Mouse (Mus musculus) yolk sac, embryonic 10.5 days (tissue): Measurements from ENCODE around the gene Ccdc28b.

Source experiments
- DNase-seq: peaks from one replicate; pipeline ENCODE4 v3.0.0-alpha.2; 2017; ENCODE audit warnings: low spot score

The Ccdc28b gene

DNA sequence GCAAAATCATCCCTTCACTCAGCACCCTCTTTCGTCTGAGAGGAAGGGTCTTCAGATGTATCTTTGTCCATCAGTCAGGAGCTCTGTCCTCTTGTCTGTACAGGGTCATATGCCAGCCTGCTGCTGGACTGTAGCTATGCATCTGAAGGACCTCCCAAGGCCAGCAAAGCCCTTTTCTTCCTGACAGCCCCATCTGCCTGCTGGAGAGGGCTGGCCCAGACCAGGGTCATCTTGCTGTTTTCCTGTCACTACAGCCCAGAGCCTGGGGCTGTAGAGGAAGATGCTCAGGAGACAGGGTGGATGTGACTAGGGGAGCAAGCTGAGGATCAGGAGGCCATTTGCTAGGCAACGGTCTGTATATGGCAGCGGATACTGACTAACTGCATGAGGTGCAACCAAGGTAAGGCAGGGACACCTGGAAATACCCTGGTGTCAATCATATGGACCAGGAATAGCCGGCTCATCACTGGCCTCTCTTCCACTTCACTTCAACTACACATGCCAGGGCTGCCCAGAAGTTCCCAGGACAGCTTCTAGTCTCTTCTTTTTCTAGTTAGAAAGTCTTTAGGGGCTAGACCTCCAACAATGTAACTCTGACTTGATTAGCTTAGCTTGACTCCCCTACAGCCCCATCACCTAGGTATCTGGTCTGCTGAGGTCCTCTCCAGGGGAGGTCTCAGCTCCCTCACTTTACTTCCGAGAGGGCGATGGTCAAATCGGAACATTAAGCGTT lies 778 bp downstream of the Ccdc28b start:
- no peak for DNase-seq

DNA sequence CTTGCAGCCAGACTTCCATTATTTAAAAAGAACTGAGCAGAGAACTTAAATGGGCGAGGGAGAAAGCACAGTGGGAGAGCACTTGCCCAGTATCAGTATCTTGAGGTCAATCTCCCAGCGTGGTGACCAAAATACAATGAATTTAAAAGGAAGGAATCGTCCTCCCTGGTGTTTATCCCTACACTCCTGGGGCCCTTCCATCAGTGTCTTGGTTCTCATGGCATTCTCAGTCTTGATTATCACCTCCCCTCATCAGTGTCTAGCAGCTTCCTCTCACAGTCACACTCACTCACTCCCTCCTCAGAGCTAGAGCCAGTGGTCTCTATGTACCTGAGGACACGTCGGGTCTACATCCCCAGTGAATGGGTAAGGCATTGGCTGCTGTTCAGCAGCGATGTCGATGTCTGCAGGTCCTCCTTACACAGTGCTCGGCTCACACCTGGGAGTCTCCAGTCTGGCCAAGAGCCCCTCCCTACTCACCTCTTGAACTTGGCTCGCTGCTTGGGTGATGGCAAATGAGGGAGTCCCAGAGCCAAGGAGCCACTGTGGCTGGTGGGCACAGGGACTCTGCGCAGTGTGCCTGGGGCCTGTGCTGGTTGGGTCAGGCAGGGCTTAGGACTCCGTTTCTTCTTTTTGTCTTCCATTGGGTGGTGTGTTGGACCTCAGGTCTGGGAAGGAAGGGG lies 1.5 kb downstream of the Ccdc28b start:
- DNase-seq = no peak

DNA sequence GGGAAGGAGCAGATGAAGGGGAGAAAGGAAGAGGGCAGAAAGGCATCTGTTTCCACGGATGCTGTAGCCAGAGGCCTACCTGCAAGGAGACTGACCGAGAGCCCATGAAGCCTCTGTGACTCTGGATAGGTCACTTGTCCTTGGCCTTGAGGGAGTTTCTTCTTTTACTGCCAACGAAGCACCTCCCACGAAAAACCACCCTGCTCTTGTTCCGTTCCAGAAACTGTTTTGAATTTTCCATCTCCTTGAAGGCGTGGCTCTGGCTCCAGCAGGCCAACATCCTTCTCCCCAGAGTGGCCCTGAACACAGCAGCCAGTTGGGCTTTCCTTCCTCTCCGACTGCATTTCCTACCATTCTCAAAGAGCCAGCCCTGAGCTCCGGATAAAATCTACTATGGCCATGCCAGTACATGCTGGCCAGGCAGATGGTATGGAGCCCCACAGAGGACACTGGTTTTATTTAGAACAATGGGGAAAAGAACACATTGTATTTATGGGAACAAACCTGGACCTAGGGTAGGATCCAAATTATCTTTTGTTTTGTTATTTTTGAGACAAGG lies 2.4 kb downstream of the Ccdc28b start:
- DNase-seq = no peak

GRCm38 (mm10) chr4:129620419-129621282 lies 3.1 kb downstream of the Ccdc28b start:
- DNase-seq = no peak

DNA sequence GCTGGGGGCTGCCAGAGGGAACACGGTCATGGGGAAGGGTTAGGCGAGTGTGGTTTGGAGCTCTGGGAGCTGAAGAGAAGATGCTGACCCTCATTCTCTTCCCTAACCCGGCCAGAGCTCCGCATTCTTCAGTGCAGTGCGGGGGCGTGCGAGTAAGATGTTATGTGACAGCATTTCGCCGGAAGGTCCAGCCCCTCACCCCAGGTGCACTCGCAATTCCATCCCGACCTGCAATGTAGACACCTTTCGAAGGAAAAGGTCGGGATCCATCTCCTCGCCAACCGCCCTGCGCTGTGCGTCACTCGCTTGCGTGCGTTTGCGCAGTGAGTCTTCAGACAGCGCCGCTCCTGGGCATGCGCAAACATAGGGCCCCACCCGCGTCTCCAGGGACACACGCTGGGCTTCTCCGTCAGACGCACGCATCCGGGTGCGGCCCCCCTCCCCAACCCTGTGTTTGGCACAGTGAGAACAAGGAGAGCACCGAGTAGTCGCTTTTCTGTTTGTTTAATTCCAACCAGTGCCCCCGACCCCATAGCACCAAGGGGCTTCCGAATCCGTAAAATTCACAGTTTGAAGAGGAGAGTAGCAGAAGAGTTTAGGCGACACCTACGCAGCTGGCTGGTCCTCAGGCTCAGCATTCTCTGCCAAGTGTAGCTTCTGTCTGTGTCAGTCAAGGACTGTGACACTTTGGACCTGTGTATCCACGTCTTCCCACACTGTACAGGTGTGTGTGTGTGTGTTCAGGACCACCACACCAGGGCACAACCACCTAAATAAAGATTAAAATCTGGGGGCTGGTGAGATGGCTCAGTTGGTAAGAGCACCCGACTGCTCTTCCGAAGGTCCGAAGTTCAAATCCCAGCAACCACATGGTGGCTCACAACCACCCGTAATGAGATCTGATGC lies 4.7 kb downstream of the Ccdc28b start, which contains the start of gene Iqcc:
TSS of gene Iqcc (minus strand) at position 314 of the 906 bp plus-strand sequence.
- DNase-seq = peak; percentile 93

GRCm38 (mm10) chr4:129618031-129618430 lies 5.7 kb downstream of the Ccdc28b start:
- DNase-seq = no peak

- no peak for DNase-seq
Measured at GRCm38 (mm10) chr4:129617121-129617641, 6.6 kb downstream of the Ccdc28b start.

DNA sequence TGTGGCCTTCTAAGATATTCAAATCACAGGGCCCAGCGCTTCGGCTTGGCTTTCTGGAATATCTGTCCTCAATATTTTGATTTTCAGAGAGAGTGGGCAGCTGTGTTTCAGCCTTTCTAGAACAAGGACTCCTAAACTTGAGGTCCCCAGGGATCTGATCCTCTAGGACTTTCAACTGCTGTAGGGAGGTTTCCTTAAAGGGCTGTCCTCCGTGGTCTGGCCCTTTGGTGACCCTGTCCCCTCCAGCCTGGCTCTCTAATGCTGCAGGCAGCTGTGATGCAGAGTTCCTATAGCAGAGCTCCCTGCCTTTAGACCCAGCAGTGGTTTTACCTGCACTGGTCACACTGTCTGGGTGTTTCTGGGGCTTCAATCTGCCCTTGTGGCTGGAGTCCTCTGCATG lies 7.1 kb downstream of the Ccdc28b start:
- no peak for DNase-seq

GRCm38 (mm10) chr4:129615801-129616290 lies 7.9 kb downstream of the Ccdc28b start:
- no peak for DNase-seq

DNA sequence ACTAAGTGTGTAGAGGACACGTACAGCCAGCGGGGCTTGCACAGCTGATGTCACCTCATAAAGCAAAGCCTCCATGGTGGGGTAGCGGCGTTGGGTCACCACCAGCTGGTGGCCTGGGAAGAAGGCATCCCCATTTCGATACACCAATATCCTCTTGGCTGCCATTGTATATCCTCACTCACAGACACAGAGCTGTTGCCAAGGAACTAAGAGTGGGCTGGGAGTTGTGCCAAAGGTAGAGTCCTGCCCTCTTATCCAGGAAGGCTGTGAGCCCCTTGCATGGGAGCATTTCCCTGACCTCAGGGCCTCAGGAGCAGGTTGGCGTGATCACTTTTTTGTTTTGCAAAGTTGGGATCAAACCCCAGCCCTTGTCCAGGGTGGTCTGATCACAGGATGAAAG lies 9.7 kb downstream of the Ccdc28b start, which contains the start of gene Dcdc2b:
TSS of gene Dcdc2b (minus strand) at position 165 of the 400 bp plus-strand sequence.
- no peak for DNase-seq

DNA sequence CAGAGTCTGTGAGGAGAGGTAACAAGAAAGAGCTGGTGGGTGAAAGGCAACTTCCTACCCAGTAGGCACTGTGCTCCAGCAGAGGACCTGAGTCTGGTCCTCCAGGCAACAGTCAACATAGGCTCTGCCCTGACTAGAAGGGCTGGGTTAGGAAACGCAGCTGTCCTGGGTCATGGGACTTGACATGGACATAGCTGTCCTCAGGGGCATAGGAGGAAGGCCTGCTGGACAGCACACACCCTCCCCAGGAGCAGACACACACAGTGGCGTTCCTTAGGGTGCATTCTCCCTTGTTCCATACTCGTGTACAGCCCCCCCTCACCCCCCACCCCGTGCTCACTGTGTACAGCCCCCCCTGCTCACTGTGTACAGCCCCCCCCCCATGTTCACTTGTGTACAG lies 13.3 kb downstream of the Ccdc28b start:
- no peak for DNase-seq

DNA sequence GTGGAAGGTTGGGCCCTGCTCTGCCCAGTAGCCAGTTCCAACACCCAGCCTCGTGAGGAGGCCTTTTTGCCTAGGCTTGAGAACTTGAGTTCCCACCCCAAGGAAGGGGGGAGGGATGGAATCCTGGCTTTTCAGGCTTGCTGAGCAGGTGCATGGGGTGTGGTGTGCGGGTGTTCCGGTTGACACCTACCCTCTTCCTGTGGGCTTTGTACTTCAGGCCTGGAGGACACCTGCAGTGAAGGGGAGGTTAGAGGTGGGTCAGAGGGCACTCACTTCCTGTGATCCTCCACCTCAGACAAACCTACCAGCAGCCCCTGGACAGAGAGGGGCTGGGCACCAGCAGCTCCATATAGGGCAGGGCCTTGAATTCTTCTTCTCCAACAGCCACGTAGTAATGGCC lies 13.7 kb downstream of the Ccdc28b start:
- no peak for DNase-seq

- no peak for DNase-seq
Measured at GRCm38 (mm10) chr4:129609139-129609631, 14.6 kb downstream of the Ccdc28b start.

- DNase-seq = peak; percentile 81
Measured at GRCm38 (mm10) chr4:129608426-129609025, 15.2 kb downstream of the Ccdc28b start.

GRCm38 (mm10) chr4:129600233-129601158 lies 23.3 kb downstream of the Ccdc28b start, which contains the start of the genes Eif3i and Tmem234:
Gene Eif3i (minus strand): TSS chr4:129600648.
Gene Tmem234 (plus strand): TSS chr4:129600668.
- DNase-seq = peak; percentile 87

- DNase-seq = no peak
Measured at GRCm38 (mm10) chr4:129588865-129589264, 34.9 kb downstream of the Ccdc28b start.

GRCm38 (mm10) chr4:129586943-129587342 lies 36.8 kb downstream of the Ccdc28b start:
- no peak for DNase-seq

GRCm38 (mm10) chr4:129585773-129586172 lies 38.0 kb downstream of the Ccdc28b start:
- no peak for DNase-seq
